Mouse (Mus musculus) heart, embryonic 15.5 days (tissue): ENCODE results near the gene Rtl5. TPM values are rescaled to one million over a fixed set of nuclear protein-coding genes. Genes with fewer than 3 reads are reported as not detected.
A peak's percentile ranks its signal among the peaks of the same experiment; 100 is the strongest.

Experiments
- ATAC-seq: fragments of 200-750 bp; cut with Nextera tagmentation; replicated peaks from 2 replicates; pipeline ENCODE4 v1.8.0; 2017; ENCODE audit warnings: low read depth, moderate TSS enrichment; ENCODE audit not compliant: insufficient number of reproducible peaks, insufficient read depth, low FRiP score
- H3K27ac ChIP-seq: fragments of 300-500 bp; sonication (generic); 2 replicates; pipeline ENCODE4 v1.5.1; 2015; ENCODE audit warnings: mild to moderate bottlenecking, inconsistent platforms
- H3K27me3 ChIP-seq: fragments of 300-500 bp; sonication (generic); 2 replicates; pipeline ENCODE4 v1.6.1; 2015; ENCODE audit warnings: inconsistent platforms
- H3K36me3 ChIP-seq: fragments of 300-500 bp; sonication (generic); 2 replicates; pipeline ENCODE4 v1.6.1; 2015; ENCODE audit warnings: mild to moderate bottlenecking, inconsistent platforms
- H3K4me1 ChIP-seq: fragments of 300-500 bp; sonication (generic); replicated peaks from 2 replicates; pipeline ENCODE4 v1.6.1; 2015; ENCODE audit warnings: inconsistent platforms
- H3K4me2 ChIP-seq: fragments of 300-500 bp; sonication (generic); 2 replicates; pipeline ENCODE4 v1.6.1; 2015; ENCODE audit warnings: inconsistent platforms, mild to moderate bottlenecking, moderate library complexity
- H3K4me3 ChIP-seq: fragments of 300-500 bp; sonication (generic); 2 replicates; pipeline ENCODE4 v1.5.1; 2015; ENCODE audit warnings: mild to moderate bottlenecking, inconsistent platforms
- H3K9ac ChIP-seq: fragments of 300-500 bp; sonication (generic); 2 replicates; pipeline ENCODE4 v1.6.1; 2015; ENCODE audit warnings: mild to moderate bottlenecking, inconsistent platforms
- H3K9me3 ChIP-seq: fragments of 300-500 bp; sonication (generic); replicated peaks from 2 replicates; pipeline ENCODE4 v1.6.1; 2016; ENCODE audit warnings: inconsistent platforms
- WGBS: fragments of 180-500 bp; shearing (Covaris S2); methylation state at CpG from one replicate; pipeline ENCODE4 v1.1.7; 2015; ENCODE audit warnings: mixed read lengths; 5-methylcytosine and 5-hydroxymethylcytosine counted together
- polyA plus RNA-seq: library from polyadenylated mRNA; unstranded; fragments of >200 nt; fragmentation: Nextera tagmentation; extraction: Ambion mirVana; gene quantifications from 2 replicates; pipeline ENCODE4 v1.2.1, GENCODE M21; 2015

Rtl5 gene
- polyA plus RNA-seq, 1 experiment from 2014 or later = 1.2 TPM

GRCm38 (mm10) chrX:102081573-102082279 is 10.6 kb upstream of the Rtl5 start:
- Histone ChIP-seq H3K4me1 (no peaks in the 10 kb centered on the region), H3K27ac (no peak overlapping the region), H3K9me3 (no peaks in the 10 kb centered on the region), H3K4me3 (no peak overlapping the region), H3K27me3 (peaks cover 3% of the 10 kb centered on the region; the same call in 1 of the 2 replicates), H3K36me3 (peaks cover 11% of the 10 kb centered on the region; the same call in 1 of the 2 replicates), H3K9ac (no peak overlapping the region), H3K4me2 (no peak overlapping the region)
- 59% methylated on average over 7 of the region's 7 CpGs for WGBS
- no peak for ATAC-seq

- H3K4me2 ChIP-seq = no peak overlapping the region
- H3K4me3 ChIP-seq = no peak overlapping the region
- H3K4me1 ChIP-seq = no peaks in the 10 kb centered on the region
- no peak overlapping the region for H3K9ac ChIP-seq
- peaks cover 11% of the 10 kb centered on the region; the same call in 1 of the 2 replicates for H3K36me3 ChIP-seq
- H3K9me3 ChIP-seq = no peaks in the 10 kb centered on the region
- 70% methylated on average over 10 of the region's 10 CpGs for whole genome bisulfite sequencing
- H3K27ac ChIP-seq = no peak overlapping the region
- no peak for ATAC-seq
- H3K27me3 ChIP-seq = no peaks in the 10 kb centered on the region
These were observed 10.0 kb upstream of the Rtl5 start for GRCm38 (mm10) chrX:102081076-102081475.

GRCm38 (mm10) chrX:102076886-102077765 is 6.0 kb upstream of the Rtl5 start:
- 80% methylated on average over 7 of the region's 7 CpGs for WGBS
- H3K4me3 ChIP-seq = no peak overlapping the region
- H3K27me3 ChIP-seq = no peaks in the 10 kb centered on the region
- no peak overlapping the region for H3K4me2 ChIP-seq
- no peak overlapping the region for H3K9ac ChIP-seq
- no peak overlapping the region for H3K27ac ChIP-seq
- no peaks in the 10 kb centered on the region for H3K4me1 ChIP-seq
- H3K9me3 ChIP-seq = no peaks in the 10 kb centered on the region
- no peak for ATAC-seq
- peaks cover 11% of the 10 kb centered on the region; the same call in 1 of the 2 replicates for H3K36me3 ChIP-seq

- peaks cover 11% of the 10 kb centered on the region; the same call in 1 of the 2 replicates for H3K36me3 ChIP-seq
- 74% methylated on average over 4 of the region's 4 CpGs for WGBS
- no peak overlapping the region for H3K9ac ChIP-seq
- no peak overlapping the region for H3K27ac ChIP-seq
- no peak overlapping the region for H3K4me3 ChIP-seq
- H3K4me1 ChIP-seq = peaks cover 5% of the 10 kb centered on the region
- no peak overlapping the region for H3K4me2 ChIP-seq
- no peaks in the 10 kb centered on the region for H3K9me3 ChIP-seq
- no peak for ATAC-seq
- no peaks in the 10 kb centered on the region for H3K27me3 ChIP-seq
These were observed 4.1 kb upstream of the Rtl5 start for GRCm38 (mm10) chrX:102075158-102075557.

DNA sequence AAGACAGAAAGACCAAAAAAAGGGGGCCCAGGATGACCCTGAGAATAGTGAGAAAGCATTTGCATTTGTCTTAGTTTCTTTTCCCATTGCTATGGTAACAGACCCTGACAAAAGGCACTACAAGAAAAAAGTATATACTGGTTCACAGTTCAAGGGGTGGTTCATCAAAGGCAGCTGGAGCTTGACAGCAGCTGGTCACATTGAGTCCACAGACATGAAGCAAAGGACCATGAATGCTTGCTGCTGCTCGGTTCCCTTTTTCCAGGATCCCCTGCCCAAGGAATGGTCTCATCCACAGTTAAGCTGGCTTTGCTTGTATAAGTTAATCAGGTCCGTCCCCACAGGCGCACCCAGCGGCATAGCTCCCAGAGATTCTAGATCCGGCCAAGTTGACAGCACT is 3.3 kb upstream of the Rtl5 start:
- H3K9ac ChIP-seq = no peak overlapping the region

GRCm38 (mm10) chrX:102073605-102074325 is 2.7 kb upstream of the Rtl5 start:
- Histone ChIP-seq H3K36me3 (peaks cover 4% of the 10 kb centered on the region; the same call in 1 of the 2 replicates), H3K27ac (no peak overlapping the region), H3K4me3 (no peak overlapping the region), H3K4me2 (no peak overlapping the region), H3K9ac (no peak overlapping the region), H3K27me3 (no peaks in the 10 kb centered on the region), H3K9me3 (no peaks in the 10 kb centered on the region), H3K4me1 (peaks cover 10% of the 10 kb centered on the region)
- ATAC-seq = no peak
- WGBS = 84% methylated on average over 14 of the region's 14 CpGs

More for the DNA sequence above, 3.3 kb upstream of the Rtl5 start:
- no peak overlapping the region for H3K27ac ChIP-seq
- ATAC-seq = no peak
- WGBS = 85% methylated on average over 5 of the region's 5 CpGs
- no peak overlapping the region for H3K4me2 ChIP-seq
- H3K4me1 ChIP-seq = peaks cover 10% of the 10 kb centered on the region
- H3K9me3 ChIP-seq = no peaks in the 10 kb centered on the region
- peaks cover 10% of the 10 kb centered on the region; the same call in 1 of the 2 replicates for H3K36me3 ChIP-seq
- H3K27me3 ChIP-seq = no peaks in the 10 kb centered on the region
- H3K4me3 ChIP-seq = no peak overlapping the region

DNA sequence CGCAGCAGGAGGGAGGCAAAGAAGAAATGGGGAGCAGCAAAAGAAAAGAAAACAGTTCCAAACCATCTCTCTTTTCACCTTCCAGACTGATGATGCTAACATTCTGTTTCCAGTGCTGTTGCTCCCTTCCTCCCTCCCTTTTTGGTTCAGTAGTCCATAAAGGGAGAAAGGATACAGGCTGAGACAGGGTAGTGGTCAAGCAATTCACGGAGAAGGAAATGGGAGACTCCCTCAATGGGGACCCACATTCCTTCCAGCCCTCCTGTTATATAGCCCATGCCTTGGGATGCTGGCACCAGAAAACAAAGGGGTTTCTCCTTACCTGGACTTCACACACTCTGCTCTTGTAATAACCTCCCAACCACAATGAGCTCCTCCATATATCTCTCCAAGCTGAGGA is 413 bp upstream of the Rtl5 start:
- Histone ChIP-seq H3K4me1 (peaks cover 10% of the 10 kb centered on the region), H3K4me3 (peak overlapping the region; percentile 58), H3K36me3 (no peaks in the 10 kb centered on the region), H3K27ac (peak overlapping the region; percentile 78), H3K27me3 (no peaks in the 10 kb centered on the region), H3K9ac (no peak overlapping the region), H3K4me2 (peak overlapping the region; percentile 81), H3K9me3 (no peaks in the 10 kb centered on the region)
- ATAC-seq = no peak
- 17% methylated on average over 2 of the region's 2 CpGs for WGBS

- no peak overlapping the region for H3K4me2 ChIP-seq
- no peak overlapping the region for H3K9ac ChIP-seq
- H3K4me1 ChIP-seq = peaks cover 17% of the 10 kb centered on the region
- H3K27ac ChIP-seq = no peak overlapping the region
- no peaks in the 10 kb centered on the region for H3K27me3 ChIP-seq
- H3K36me3 ChIP-seq = no peaks in the 10 kb centered on the region
- H3K4me3 ChIP-seq = no peak overlapping the region
- ATAC-seq = no peak
- WGBS = 91% methylated on average over 24 of the region's 24 CpGs
- H3K9me3 ChIP-seq = no peaks in the 10 kb centered on the region
These were observed 2.1 kb downstream of the Rtl5 start for GRCm38 (mm10) chrX:102068811-102069540.

GRCm38 (mm10) chrX:102067118-102067517 is 4.0 kb downstream of the Rtl5 start:
- H3K4me2 ChIP-seq = no peak overlapping the region
- H3K9me3 ChIP-seq = no peaks in the 10 kb centered on the region
- H3K4me3 ChIP-seq = no peak overlapping the region
- H3K27me3 ChIP-seq = no peaks in the 10 kb centered on the region
- ATAC-seq = no peak
- no peak overlapping the region for H3K9ac ChIP-seq
- H3K36me3 ChIP-seq = no peaks in the 10 kb centered on the region
- H3K27ac ChIP-seq = no peak overlapping the region
- WGBS = 72% methylated on average over 6 of the region's 6 CpGs
- peaks cover 18% of the 10 kb centered on the region for H3K4me1 ChIP-seq

GRCm38 (mm10) chrX:102066134-102066533 is 5.0 kb downstream of the Rtl5 start:
- 24% methylated on average over 9 of the region's 9 CpGs for WGBS
- Histone ChIP-seq H3K9ac (no peak overlapping the region), H3K27me3 (no peaks in the 10 kb centered on the region), H3K9me3 (no peaks in the 10 kb centered on the region), H3K4me2 (no peak overlapping the region), H3K27ac (no peak overlapping the region), H3K4me3 (no peak overlapping the region), H3K36me3 (no peaks in the 10 kb centered on the region), H3K4me1 (peaks cover 14% of the 10 kb centered on the region)
- ATAC-seq = no peak
